Mouse (Mus musculus) hindbrain, embryonic 15.5 days (tissue): ENCODE results near the gene Cacybp. TPM values are rescaled to one million over a fixed set of nuclear protein-coding genes. Genes with fewer than 3 reads are reported as not detected.
A peak's percentile ranks its signal among the peaks of the same experiment; 100 is the strongest.

Experiments
- ATAC-seq: fragments of 200-750 bp; cut with Nextera tagmentation; 2 replicates; pipeline ENCODE4 v1.8.0; 2017; ENCODE audit warnings: low read depth, moderate number of reproducible peaks, moderate TSS enrichment; ENCODE audit not compliant: low FRiP score
- H3K27ac ChIP-seq: fragments of 300-500 bp; sonication (generic); replicated peaks from 2 replicates; pipeline ENCODE4 v1.5.1; 2015; ENCODE audit warnings: mild to moderate bottlenecking, inconsistent platforms
- H3K27me3 ChIP-seq: fragments of 300-500 bp; sonication (generic); 2 replicates; pipeline ENCODE4 v1.6.1; 2015; ENCODE audit warnings: control low read depth, inconsistent platforms
- H3K36me3 ChIP-seq: fragments of 300-500 bp; sonication (generic); 2 replicates; pipeline ENCODE4 v1.6.1; 2015; ENCODE audit warnings: control low read depth, inconsistent platforms
- H3K4me1 ChIP-seq: fragments of 300-500 bp; sonication (generic); replicated peaks from 2 replicates; pipeline ENCODE4 v1.6.1; 2015; ENCODE audit warnings: control low read depth, inconsistent platforms
- H3K4me2 ChIP-seq: fragments of 300-500 bp; sonication (generic); 2 replicates; pipeline ENCODE4 v1.6.1; 2015; ENCODE audit warnings: moderate library complexity, mild to moderate bottlenecking, inconsistent platforms
- H3K4me3 ChIP-seq: fragments of 300-500 bp; sonication (generic); 2 replicates; pipeline ENCODE4 v1.5.1; 2015; ENCODE audit warnings: mild to moderate bottlenecking, inconsistent platforms
- H3K9ac ChIP-seq: fragments of 300-500 bp; sonication (generic); 2 replicates; pipeline ENCODE4 v1.6.1; 2015; ENCODE audit warnings: inconsistent platforms
- H3K9me3 ChIP-seq: fragments of 300-500 bp; sonication (generic); 2 replicates; pipeline ENCODE4 v1.6.1; 2016; ENCODE audit warnings: control low read depth, inconsistent platforms
- WGBS: fragments of 180-500 bp; shearing (Covaris S2); methylation state at CpG from one replicate; pipeline ENCODE4 v1.1.7; 2015; 5-methylcytosine and 5-hydroxymethylcytosine counted together
- polyA plus RNA-seq: library from polyadenylated mRNA; unstranded; fragments of >200 nt; fragmentation: Nextera tagmentation; extraction: Ambion mirVana; gene quantifications from 2 replicates; pipeline ENCODE4 v1.2.1, GENCODE M21; 2015

The Cacybp gene
- polyA plus RNA-seq, 1 experiment from 2014 or later, result 251 TPM

DNA sequence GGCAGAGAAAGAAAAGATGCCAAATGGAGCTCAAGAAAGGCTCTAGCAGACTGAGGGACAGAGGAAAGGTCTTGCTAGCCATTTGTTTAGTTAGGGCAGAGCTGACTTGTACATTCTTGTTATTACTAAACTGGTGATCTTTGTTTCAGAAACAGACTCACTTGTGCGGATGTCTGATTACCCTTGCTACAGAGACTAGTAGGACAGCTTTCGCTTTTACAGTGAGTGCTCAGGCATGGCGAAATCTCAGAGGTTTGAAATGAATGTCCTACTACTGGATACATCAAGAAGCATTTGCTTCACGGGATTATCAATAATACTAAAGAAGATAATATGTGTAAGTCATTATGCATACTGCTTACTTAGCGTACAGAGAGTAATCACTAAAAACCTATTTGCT, 32.0 kb upstream of the Cacybp start:
- H3K4me3 ChIP-seq, result no peak overlapping the region
- no peaks in the 10 kb centered on the region for H3K27me3 ChIP-seq
- H3K9ac ChIP-seq, result no peak overlapping the region
- H3K27ac ChIP-seq, result no peak overlapping the region
- no peak for ATAC-seq
- no peaks in the 10 kb centered on the region for H3K9me3 ChIP-seq
- no peak overlapping the region for H3K4me2 ChIP-seq
- H3K4me1 ChIP-seq, result no peaks in the 10 kb centered on the region
- H3K36me3 ChIP-seq, result no peaks in the 10 kb centered on the region
- WGBS, result 88% methylated on average over 5 of the region's 5 CpGs

DNA sequence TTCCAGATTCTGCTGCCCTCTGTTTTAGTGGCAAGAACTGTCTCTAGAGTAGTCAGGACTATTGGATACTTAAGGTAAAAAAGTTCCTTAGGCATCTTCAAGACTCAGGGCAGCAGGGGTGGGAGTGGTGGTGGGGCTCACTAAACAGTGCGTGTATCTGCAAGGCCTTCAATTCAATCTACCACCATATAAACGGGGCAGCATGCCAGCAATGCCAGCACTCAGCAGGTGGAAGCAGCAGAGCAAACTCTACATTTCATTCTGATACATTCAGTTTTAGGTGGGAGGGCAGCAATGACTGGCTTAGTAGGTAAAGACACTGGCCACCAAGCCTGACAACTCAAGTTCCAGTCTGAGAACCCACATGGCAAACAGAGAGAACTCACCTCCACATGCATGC, 27.4 kb upstream of the Cacybp start:
- no peaks in the 10 kb centered on the region for H3K9me3 ChIP-seq
- no peaks in the 10 kb centered on the region for H3K27me3 ChIP-seq
- ATAC-seq, result no peak
- no peaks in the 10 kb centered on the region for H3K4me1 ChIP-seq
- no peak overlapping the region for H3K27ac ChIP-seq
- no peak overlapping the region for H3K9ac ChIP-seq
- H3K36me3 ChIP-seq, result peaks cover 6% of the 10 kb centered on the region; the same call in 1 of the 2 replicates
- H3K4me2 ChIP-seq, result no peak overlapping the region
- no peak overlapping the region for H3K4me3 ChIP-seq
- WGBS, result 87% methylated on average over 2 of the region's 2 CpGs

DNA sequence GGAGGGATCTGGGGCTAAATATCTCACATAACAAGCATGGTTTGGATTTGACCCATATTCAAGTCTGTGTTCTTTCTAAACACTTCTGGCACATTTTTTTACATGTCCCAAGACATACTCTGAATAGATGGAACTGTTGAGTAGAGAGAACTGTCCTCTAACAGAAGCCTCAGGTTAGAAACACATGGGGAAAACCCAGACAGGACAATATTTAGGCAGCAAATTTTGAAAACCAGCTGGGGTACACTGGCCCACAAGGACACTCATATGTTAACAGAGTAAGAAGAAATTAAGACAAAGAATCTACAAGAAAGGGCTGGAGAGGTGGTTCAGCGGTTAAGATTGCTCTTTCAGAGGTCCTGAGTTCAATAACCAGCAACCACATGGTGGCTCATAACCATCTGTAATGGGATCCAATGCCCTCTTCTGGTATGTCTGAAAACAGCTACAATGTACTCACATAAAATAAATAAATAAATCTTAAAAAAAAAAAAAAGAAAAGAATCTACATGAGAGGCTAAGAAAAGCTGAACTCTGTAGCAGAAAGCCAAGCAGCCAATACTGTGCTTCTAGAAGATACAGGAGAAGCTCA, 26.3 kb upstream of the Cacybp start:
- no peaks in the 10 kb centered on the region for H3K27me3 ChIP-seq
- H3K4me1 ChIP-seq, result no peaks in the 10 kb centered on the region
- no peaks in the 10 kb centered on the region for H3K9me3 ChIP-seq
- H3K4me3 ChIP-seq, result no peak overlapping the region
- H3K4me2 ChIP-seq, result no peak overlapping the region
- peaks cover 6% of the 10 kb centered on the region; the same call in 1 of the 2 replicates for H3K36me3 ChIP-seq
- H3K27ac ChIP-seq, result no peak overlapping the region
- 90% methylated on average over 1 of the region's 1 CpGs for WGBS
- no peak overlapping the region for H3K9ac ChIP-seq
- no peak for ATAC-seq

DNA sequence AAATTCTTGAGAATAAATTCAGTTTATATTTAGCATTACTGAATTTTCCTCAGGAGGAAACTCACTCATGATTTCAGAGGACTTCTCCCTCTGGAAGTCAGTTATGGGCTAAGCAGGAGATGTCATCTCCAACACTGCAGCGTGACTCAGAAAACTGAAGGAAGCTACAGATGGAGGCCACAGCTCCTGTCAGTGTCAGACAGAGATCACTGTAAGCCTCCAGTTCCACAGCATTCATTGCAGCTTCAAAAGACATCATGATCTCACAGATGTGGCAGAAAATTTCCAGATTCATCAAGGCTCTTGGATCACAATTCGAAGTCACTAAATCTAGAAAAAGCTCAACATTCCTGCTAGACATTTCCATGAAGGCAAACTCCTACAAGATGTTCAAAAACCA, 25.3 kb upstream of the Cacybp start:
- Histone ChIP-seq H3K9ac (no peak overlapping the region), H3K27me3 (no peaks in the 10 kb centered on the region), H3K4me3 (no peak overlapping the region), H3K4me2 (no peak overlapping the region), H3K9me3 (no peaks in the 10 kb centered on the region), H3K36me3 (peaks cover 6% of the 10 kb centered on the region; the same call in 1 of the 2 replicates), H3K4me1 (no peaks in the 10 kb centered on the region), H3K27ac (no peak overlapping the region)
- no peak for ATAC-seq
- 97% methylated on average over 2 of the region's 2 CpGs for WGBS

DNA sequence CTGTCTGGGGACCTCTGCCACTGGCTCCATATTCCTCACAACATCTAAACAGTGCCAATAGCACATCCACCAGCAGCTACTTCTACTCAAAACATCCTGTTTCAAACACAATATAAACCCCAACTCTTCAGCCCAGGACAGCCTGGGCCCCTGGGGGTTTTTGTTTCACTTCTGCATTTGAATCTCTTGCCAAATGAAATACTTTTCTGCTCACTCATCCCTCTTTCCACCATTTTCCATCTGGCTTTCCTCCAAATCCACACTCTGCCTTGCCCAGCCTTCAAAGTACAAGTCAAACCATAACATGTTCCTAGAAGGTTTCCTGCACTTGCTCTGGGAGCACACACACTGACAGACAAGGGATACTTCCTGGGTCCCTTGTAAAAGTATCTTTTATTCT, 21.2 kb upstream of the Cacybp start:
- H3K9me3 ChIP-seq, result no peaks in the 10 kb centered on the region
- H3K4me3 ChIP-seq, result no peak overlapping the region
- H3K4me1 ChIP-seq, result no peaks in the 10 kb centered on the region
- peaks cover 6% of the 10 kb centered on the region; the same call in 1 of the 2 replicates for H3K36me3 ChIP-seq
- H3K4me2 ChIP-seq, result no peak overlapping the region
- H3K9ac ChIP-seq, result no peak overlapping the region
- H3K27me3 ChIP-seq, result no peaks in the 10 kb centered on the region
- H3K27ac ChIP-seq, result no peak overlapping the region
- ATAC-seq, result no peak

DNA sequence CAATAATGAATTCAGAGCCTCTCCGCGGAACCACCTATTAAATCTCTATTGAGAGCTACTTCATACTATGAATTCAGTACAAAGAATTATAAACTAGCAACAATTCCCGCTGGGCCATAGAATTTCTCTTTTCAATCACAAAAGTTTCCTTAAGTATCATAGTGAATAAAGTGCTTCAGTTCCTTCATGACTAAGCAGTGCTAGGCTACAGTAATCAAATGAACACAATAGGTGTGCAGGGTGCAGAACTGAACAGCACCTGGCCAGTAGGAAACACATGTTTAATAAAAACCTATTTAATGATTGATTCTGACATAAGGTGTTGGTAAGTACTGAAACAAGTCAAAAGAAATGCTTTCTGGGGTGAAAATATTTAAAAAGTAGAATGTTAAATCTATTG, 19.4 kb upstream of the Cacybp start:
- Histone ChIP-seq H3K4me3 (no peak overlapping the region), H3K27ac (no peak overlapping the region), H3K27me3 (no peaks in the 10 kb centered on the region), H3K4me2 (no peak overlapping the region), H3K9ac (no peak overlapping the region), H3K9me3 (no peaks in the 10 kb centered on the region), H3K4me1 (no peaks in the 10 kb centered on the region), H3K36me3 (0 out of 2 replicates have a peak, but pooled peaks cover 3% of the 10 kb centered on the region)
- no peak for ATAC-seq
- whole genome bisulfite sequencing, result 76% methylated on average over 3 of the region's 3 CpGs

DNA sequence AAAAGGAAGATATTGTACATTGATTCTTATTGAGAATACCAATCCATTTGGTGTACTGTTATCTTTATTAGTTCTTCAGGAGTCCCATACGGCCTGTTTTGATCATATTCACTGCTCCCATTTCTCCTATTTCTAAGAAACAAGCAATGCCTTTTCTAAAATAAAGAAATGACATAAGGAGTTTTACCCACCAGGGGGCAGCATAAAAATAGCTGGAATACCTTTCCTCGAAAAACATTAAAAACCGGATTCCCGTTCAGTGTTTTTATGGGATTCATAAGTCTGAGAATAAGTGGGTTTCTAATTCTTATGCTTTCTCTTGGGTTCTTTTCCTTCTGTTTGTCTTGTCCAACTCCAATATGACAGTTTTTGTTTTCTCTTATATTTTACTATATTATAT, 18.3 kb upstream of the Cacybp start:
- WGBS, result 55% methylated on average over 4 of the region's 4 CpGs
- H3K36me3 ChIP-seq, result no peaks in the 10 kb centered on the region
- H3K4me3 ChIP-seq, result no peak overlapping the region
- H3K9me3 ChIP-seq, result no peaks in the 10 kb centered on the region
- no peaks in the 10 kb centered on the region for H3K4me1 ChIP-seq
- H3K4me2 ChIP-seq, result no peak overlapping the region
- no peak for ATAC-seq
- no peak overlapping the region for H3K9ac ChIP-seq
- H3K27ac ChIP-seq, result no peak overlapping the region
- no peaks in the 10 kb centered on the region for H3K27me3 ChIP-seq

GRCm38 (mm10) chr1:160227850-160228249, 15.2 kb upstream of the Cacybp start:
- H3K4me3 ChIP-seq, result no peak overlapping the region
- peaks cover 10% of the 10 kb centered on the region for H3K36me3 ChIP-seq
- no peak overlapping the region for H3K27ac ChIP-seq
- H3K9me3 ChIP-seq, result no peaks in the 10 kb centered on the region
- no peak overlapping the region for H3K9ac ChIP-seq
- no peaks in the 10 kb centered on the region for H3K4me1 ChIP-seq
- no peak for ATAC-seq
- H3K27me3 ChIP-seq, result no peaks in the 10 kb centered on the region
- H3K4me2 ChIP-seq, result no peak overlapping the region

- H3K27me3 ChIP-seq, result no peaks in the 10 kb centered on the region
- H3K4me3 ChIP-seq, result no peak overlapping the region
- no peak overlapping the region for H3K4me2 ChIP-seq
- no peak for ATAC-seq
- no peaks in the 10 kb centered on the region for H3K9me3 ChIP-seq
- 91% methylated on average over 4 of the region's 4 CpGs for WGBS
- no peak overlapping the region for H3K9ac ChIP-seq
- H3K27ac ChIP-seq, result no peak overlapping the region
- no peaks in the 10 kb centered on the region for H3K4me1 ChIP-seq
- H3K36me3 ChIP-seq, result peaks cover 10% of the 10 kb centered on the region
Observed at GRCm38 (mm10) chr1:160227196-160227595, 14.5 kb upstream of the Cacybp start.

- no peak overlapping the region for H3K27ac ChIP-seq
- H3K4me2 ChIP-seq, result no peak overlapping the region
- H3K9ac ChIP-seq, result no peak overlapping the region
- H3K36me3 ChIP-seq, result peaks cover 10% of the 10 kb centered on the region
- no peak for ATAC-seq
- no peaks in the 10 kb centered on the region for H3K9me3 ChIP-seq
- H3K27me3 ChIP-seq, result no peaks in the 10 kb centered on the region
- H3K4me1 ChIP-seq, result no peaks in the 10 kb centered on the region
- H3K4me3 ChIP-seq, result no peak overlapping the region
- WGBS, result 89% methylated on average over 2 of the region's 2 CpGs
Observed at GRCm38 (mm10) chr1:160224093-160224492, 11.4 kb upstream of the Cacybp start.

DNA sequence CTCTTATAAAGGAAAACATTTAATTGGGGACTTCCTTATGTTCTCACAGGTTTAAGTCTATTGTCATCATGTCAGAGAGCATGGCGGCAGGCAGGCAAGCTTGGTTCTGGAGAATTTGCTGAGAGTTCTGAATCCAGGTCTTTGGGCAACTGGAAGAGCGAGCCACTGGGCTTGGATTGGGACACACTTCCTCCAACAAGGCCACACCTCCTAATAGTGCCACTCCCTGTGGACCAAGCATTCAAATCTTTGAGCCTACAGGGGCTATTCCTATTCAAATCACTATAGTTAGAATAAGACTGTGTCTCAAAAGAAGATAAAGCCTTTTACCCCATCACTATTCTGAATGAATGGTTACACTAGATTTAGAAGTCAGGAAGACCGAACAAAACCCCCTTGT, 5.2 kb upstream of the Cacybp start:
- Histone ChIP-seq H3K4me3 (no peak overlapping the region), H3K27me3 (no peaks in the 10 kb centered on the region), H3K4me1 (peaks cover 8% of the 10 kb centered on the region; the same call in 1 of the 2 replicates), H3K27ac (no peak overlapping the region), H3K4me2 (no peak overlapping the region), H3K36me3 (no peaks in the 10 kb centered on the region), H3K9me3 (no peaks in the 10 kb centered on the region), H3K9ac (no peak overlapping the region)
- ATAC-seq, result no peak
- WGBS, result 86% methylated on average over 3 of the region's 3 CpGs

GRCm38 (mm10) chr1:160214171-160214570, 1.5 kb upstream of the Cacybp start:
- H3K27ac ChIP-seq, result peak overlapping the region; percentile 100
- H3K9ac ChIP-seq, result no peak overlapping the region
- no peaks in the 10 kb centered on the region for H3K27me3 ChIP-seq
- WGBS, result 48% methylated on average over 7 of the region's 7 CpGs
- no peak for ATAC-seq
- H3K4me2 ChIP-seq, result peak overlapping the region; percentile 58
- peaks cover 32% of the 10 kb centered on the region for H3K4me1 ChIP-seq
- no peaks in the 10 kb centered on the region for H3K36me3 ChIP-seq
- no peak overlapping the region for H3K4me3 ChIP-seq
- no peaks in the 10 kb centered on the region for H3K9me3 ChIP-seq

DNA sequence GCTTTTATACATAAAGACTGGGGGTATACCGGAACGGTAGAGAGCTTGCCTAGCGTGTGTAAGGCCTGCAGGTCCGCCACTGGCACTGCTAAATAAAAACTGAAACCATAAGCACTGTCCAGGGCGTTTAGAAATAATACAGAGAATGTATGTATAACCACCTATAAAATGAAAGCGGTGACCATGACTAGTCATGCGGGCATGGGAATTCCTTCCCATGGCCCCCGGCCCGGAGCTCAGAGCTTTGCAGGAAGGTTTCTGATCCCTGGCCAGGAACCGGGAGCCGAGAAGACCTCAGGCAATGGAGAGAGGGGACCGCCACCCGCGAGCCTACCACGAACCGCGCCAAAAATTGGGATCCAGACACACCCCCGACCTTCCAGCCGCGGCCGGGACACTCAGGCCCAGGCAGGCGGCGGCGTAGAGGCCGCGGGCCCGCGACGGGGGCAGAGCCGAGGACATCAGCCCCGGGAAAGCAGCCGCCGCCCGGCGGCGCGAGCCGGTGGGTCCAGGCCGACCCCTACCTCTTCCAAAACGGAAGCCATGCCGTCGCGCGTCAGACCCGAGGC, 468 bp downstream of the Cacybp start:
- WGBS, result under 1% methylated on average over 45 of the region's 45 CpGs
- Histone ChIP-seq H3K36me3 (peaks cover 7% of the 10 kb centered on the region), H3K4me3 (peak overlapping the region; percentile 95), H3K9me3 (no peaks in the 10 kb centered on the region), H3K4me2 (peak overlapping the region; percentile 84), H3K27ac (peak overlapping the region; percentile 100), H3K9ac (peak overlapping the region; percentile 93), H3K4me1 (peaks cover 33% of the 10 kb centered on the region), H3K27me3 (no peaks in the 10 kb centered on the region)
- ATAC-seq, result peak; percentile 75; the same call in 1 of the 2 replicates
